Mouse (Mus musculus): ENCODE data around the gene Ccs. TPM values are rescaled to one million over a fixed set of nuclear protein-coding genes. Genes with fewer than 3 reads are reported as not detected.
A peak's percentile ranks its signal among the peaks of the same experiment; 100 is the strongest.

Ccs gene
- polyA plus RNA-seq, 1 experiment from 2014 or later = 47.2 TPM

DNA sequence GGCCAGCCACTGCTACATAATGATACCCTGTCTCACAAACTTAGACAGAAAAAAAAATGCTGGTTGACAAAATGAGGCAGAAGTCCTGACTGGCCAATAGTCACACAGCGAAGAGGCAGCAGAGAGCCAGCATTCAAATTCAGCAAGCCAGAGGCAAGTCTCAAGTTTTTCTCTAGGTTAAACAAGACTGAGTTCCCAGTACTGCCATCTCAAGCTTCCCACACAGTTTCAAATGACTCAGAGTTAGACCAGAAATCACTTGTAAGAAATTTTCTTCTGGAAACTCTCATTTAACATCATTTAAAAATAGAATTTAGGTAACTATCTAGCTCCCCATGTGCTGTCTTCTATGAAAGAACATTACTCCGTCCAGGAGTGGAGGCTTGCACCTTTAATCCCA lies 41.3 kb downstream of the Ccs start:
- Histone ChIP-seq H3K36me3 (replicated peaks) (peaks cover 67% of the 10 kb centered on the region), H3K4me3 (no peak overlapping the region), H3K27me3 (ENCODE audit: poor library complexity, severe bottlenecking) (no peaks in the 10 kb centered on the region), H3K9me3 (no peaks in the 10 kb centered on the region), H3K4me1 (peaks cover 14% of the 10 kb centered on the region), H3K27ac (no peak overlapping the region)
- WGBS = 97% methylated on average over 2 of the region's 2 CpGs
- no peak for DNase-seq (ENCODE audit: extremely low spot score, low spot score)

DNA sequence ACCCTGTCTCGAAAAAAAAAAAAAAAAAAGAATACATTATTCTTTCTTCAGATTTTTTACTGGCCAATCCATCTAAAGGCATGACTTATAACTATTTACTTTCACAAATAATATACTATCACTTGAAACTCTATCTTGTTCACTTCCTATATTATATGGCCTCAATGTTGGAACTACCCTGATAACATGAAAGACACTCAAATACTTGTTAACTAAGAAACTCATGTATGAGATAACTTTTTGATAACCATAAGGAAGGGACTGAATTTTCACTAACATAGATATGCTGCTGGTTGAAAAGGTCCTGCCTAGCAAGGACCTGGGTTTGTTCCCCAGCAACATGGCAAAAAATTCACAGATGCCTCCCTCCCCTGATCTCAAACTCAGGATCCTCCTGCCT lies 43.2 kb downstream of the Ccs start:
- no peak overlapping the region for H3K27ac ChIP-seq
- DNase-seq (ENCODE audit: extremely low spot score, low spot score) = no peak
- no peak overlapping the region for H3K4me3 ChIP-seq
- H3K36me3 ChIP-seq (replicated peaks) = peaks cover 62% of the 10 kb centered on the region
- no peaks in the 10 kb centered on the region for H3K9me3 ChIP-seq
- H3K27me3 ChIP-seq (ENCODE audit: poor library complexity, severe bottlenecking) = no peaks in the 10 kb centered on the region
- WGBS = 81% methylated on average over 1 of the region's 1 CpGs
- H3K4me1 ChIP-seq = peaks cover 31% of the 10 kb centered on the region

DNA sequence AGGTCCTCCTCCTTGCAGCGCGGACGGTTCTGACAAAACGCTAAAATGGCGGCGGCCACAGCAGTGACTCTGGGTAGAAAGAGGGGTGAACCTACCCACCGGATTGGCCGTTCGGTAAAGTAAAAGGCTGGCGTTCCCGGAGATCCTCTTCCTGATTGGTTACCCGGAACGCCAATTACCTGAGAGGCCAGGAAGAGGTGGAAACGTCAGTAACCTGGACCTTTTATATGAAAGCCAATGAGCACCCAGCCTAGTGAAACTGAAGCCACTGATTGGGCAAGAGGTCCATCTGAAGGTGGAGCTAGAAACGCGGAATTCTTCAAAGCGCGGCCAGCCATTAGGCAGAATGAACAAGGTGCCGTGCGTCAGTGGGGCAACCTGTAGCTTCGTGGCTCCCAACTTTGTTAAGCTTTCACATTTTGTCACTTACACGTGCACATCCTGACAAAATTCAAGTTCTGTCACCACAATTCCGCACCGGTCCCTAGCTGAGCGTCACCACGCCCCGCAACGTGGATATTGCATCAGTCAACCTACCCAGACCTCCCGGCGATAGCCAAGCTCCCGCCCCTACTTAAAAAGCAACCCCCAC lies 45.2 kb downstream of the Ccs start, which contains the start of gene Rbm4:
Rbm4 (minus strand) TSS at position 71 of the 592 bp plus-strand sequence.
- under 1% methylated on average over 31 of the region's 31 CpGs for WGBS
- Histone ChIP-seq H3K36me3 (replicated peaks) (peaks cover 62% of the 10 kb centered on the region), H3K4me1 (peaks cover 46% of the 10 kb centered on the region), H3K9me3 (no peaks in the 10 kb centered on the region), H3K27ac (peak within 1 kb of the TSS; percentile 88), H3K4me3 (peak within 1 kb of the TSS; percentile 82), H3K27me3 (ENCODE audit: poor library complexity, severe bottlenecking) (no peaks in the 10 kb centered on the region)
- DNase-seq (ENCODE audit: extremely low spot score, low spot score) = peak; percentile 94

DNA sequence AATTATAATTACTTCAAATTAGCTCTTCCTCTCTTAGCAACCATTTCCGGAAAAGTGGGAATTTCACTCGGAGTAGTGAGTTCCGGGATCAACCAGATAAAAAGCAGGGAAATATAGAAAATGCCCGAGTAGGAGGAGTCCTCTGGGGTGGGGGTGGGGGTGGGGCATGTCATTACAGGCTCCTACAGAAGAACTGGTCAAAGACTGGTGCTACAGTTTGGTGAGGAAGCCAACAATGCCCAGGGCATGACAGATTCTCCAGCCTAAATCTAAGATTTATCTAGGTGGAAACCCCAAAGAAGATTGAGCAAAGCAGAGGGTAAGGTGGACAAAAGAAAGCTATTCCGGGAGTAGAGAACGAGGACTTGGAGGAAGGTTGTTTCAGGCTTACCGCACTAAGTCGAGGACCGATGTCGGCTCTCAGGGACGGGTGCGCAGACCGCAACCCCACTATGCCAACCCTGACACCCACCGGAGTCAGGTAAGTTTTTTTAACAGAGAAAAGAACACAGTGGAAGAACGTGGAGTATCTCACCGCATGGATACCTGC lies 45.8 kb downstream of the Ccs start:
- H3K9me3 ChIP-seq = no peaks in the 10 kb centered on the region
- H3K27me3 ChIP-seq (ENCODE audit: poor library complexity, severe bottlenecking) = no peaks in the 10 kb centered on the region
- peak overlapping the region; percentile 88 for H3K27ac ChIP-seq
- peak overlapping the region; percentile 82 for H3K4me3 ChIP-seq
- H3K36me3 ChIP-seq (replicated peaks) = peaks cover 62% of the 10 kb centered on the region
- H3K4me1 ChIP-seq = peaks cover 46% of the 10 kb centered on the region
- DNase-seq (ENCODE audit: extremely low spot score, low spot score) = no peak
- WGBS = 1% methylated on average over 16 of the region's 16 CpGs

DNA sequence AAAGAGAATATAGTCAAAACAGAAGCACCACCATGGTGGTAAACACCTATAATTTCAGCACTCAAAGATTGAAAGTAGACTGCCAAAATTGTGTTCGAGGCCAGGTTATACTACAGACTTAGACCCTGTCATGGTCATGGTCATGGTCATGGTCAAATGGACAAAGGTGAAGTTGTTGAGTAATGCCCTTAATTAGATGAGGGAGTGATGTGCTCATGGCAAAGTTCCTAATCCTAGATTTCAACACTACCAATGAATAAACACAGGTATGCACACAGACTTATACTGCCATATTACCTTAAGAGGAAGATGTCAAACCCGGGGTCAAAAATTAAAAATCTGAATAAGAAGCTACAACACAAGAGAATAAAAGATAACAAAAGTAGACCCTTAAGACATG lies 52.8 kb downstream of the Ccs start:
- no peaks in the 10 kb centered on the region for H3K9me3 ChIP-seq
- no peak overlapping the region for H3K27ac ChIP-seq
- WGBS = 94% methylated on average over 2 of the region's 2 CpGs
- no peaks in the 10 kb centered on the region for H3K27me3 ChIP-seq (ENCODE audit: poor library complexity, severe bottlenecking)
- peaks cover 24% of the 10 kb centered on the region for H3K4me1 ChIP-seq
- no peak overlapping the region for H3K4me3 ChIP-seq
- H3K36me3 ChIP-seq (replicated peaks) = peaks cover 100% of the 10 kb centered on the region
- no peak for DNase-seq (ENCODE audit: extremely low spot score, low spot score)

DNA sequence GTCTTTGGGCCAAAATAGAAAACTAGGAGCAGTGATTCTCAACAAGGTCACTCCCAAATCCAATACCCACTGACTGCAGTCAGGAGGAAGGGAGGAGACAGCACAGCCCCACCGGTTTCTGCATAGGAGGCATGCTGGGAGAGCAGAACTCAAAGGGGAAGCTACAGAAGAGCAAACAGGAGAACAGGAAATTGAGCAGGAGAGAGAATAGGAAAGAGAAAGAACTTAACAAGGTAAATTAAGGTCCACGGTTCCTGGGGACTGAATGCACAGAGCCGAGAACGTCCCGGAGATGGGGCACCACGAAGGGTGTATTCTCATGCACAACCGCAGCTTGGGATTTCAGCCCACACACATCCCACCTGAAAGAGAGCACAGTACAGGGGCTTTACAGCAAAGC lies 53.9 kb downstream of the Ccs start:
- H3K36me3 ChIP-seq (replicated peaks) = peaks cover 100% of the 10 kb centered on the region
- 88% methylated on average over 7 of the region's 7 CpGs for WGBS

DNA sequence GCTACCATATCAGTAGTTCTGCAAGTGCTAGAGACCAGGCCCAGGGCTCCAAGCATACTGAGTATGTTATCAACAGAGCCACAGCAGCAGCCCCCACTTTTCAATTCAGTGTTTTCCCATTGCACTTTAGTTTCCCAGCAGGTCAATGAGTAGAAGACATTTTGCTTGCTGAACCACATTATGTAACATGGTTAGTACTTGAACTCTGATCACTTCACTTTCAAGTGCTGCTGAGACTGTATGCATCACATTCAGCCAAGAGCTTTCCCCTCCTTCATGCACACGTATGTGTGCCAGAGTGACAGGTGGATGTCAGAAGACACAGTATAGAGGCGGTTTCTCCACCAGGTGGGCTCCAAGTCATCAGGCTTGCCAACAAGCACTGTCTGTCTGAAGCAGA lies 56.2 kb downstream of the Ccs start:
- DNase-seq (ENCODE audit: extremely low spot score, low spot score) = no peak
- no peaks in the 10 kb centered on the region for H3K27me3 ChIP-seq (ENCODE audit: poor library complexity, severe bottlenecking)
- H3K4me3 ChIP-seq = no peak overlapping the region
- peaks cover 100% of the 10 kb centered on the region for H3K36me3 ChIP-seq (replicated peaks)
- H3K27ac ChIP-seq = no peak overlapping the region
- 93% methylated on average over 2 of the region's 2 CpGs for WGBS
- H3K4me1 ChIP-seq = peaks cover 6% of the 10 kb centered on the region; the same call in 1 of the 2 replicates
- H3K9me3 ChIP-seq = no peaks in the 10 kb centered on the region

More for the DNA sequence above, 53.9 kb downstream of the Ccs start:
- DNase-seq (ENCODE audit: extremely low spot score, low spot score) = no peak
- peaks cover 13% of the 10 kb centered on the region for H3K4me1 ChIP-seq
- no peak overlapping the region for H3K4me3 ChIP-seq
- H3K27me3 ChIP-seq (ENCODE audit: poor library complexity, severe bottlenecking) = no peaks in the 10 kb centered on the region
- H3K27ac ChIP-seq = no peak overlapping the region
- H3K9me3 ChIP-seq = no peaks in the 10 kb centered on the region

Other genes with a start within 250 kb of the Ccs start
- gene Lrfn4, start 223.7 kb downstream of the Ccs start, polyA plus RNA-seq (2016; fragmentation: Nextera tagmentation; extraction: Ambion mirVana) = 5.0 and 5.7 TPM in 2 replicates
- gene Rce1, start 213.7 kb downstream of the Ccs start, polyA plus RNA-seq (2016; fragmentation: Nextera tagmentation; extraction: Ambion mirVana) = 84.3 and 84.9 TPM in 2 replicates
- gene Gm960, start 140.7 kb downstream of the Ccs start, polyA plus RNA-seq (2016; fragmentation: Nextera tagmentation; extraction: Ambion mirVana) = 2.2 and 3.0 TPM in 2 replicates
- gene Sptbn2, start 128.2 kb downstream of the Ccs start, polyA plus RNA-seq (2016; fragmentation: Nextera tagmentation; extraction: Ambion mirVana) = 6.6 and 8.3 TPM in 2 replicates
- 104 and 106 TPM in 2 replicates for gene Rbm4b, start 82.8 kb downstream of the Ccs start, polyA plus RNA-seq (2016; fragmentation: Nextera tagmentation; extraction: Ambion mirVana)
- gene Rbm4, start 45.4 kb downstream of the Ccs start, polyA plus RNA-seq (2016; fragmentation: Nextera tagmentation; extraction: Ambion mirVana) = 94.2 and 96.7 TPM in 2 replicates
- 34.4 and 35.7 TPM in 2 replicates for gene Gm21992, start 27.7 kb downstream of the Ccs start, polyA plus RNA-seq (2016; fragmentation: Nextera tagmentation; extraction: Ambion mirVana)
- 137 and 140 TPM in 2 replicates for gene Rbm14, start 27.7 kb downstream of the Ccs start, polyA plus RNA-seq (2016; fragmentation: Nextera tagmentation; extraction: Ambion mirVana)
- gene Ccdc87, start within 50 bp of the Ccs start, polyA plus RNA-seq (2016; fragmentation: Nextera tagmentation; extraction: Ambion mirVana) = 0.18 TPM in 1 of 2 replicates, not detected in the other
- gene Ctsf, start 15.8 kb upstream of the Ccs start, polyA plus RNA-seq (2016; fragmentation: Nextera tagmentation; extraction: Ambion mirVana) = 21.4 and 25.5 TPM in 2 replicates
- gene Actn3, start 38.6 kb upstream of the Ccs start, polyA plus RNA-seq (2016; fragmentation: Nextera tagmentation; extraction: Ambion mirVana) = 2.0 and 2.2 TPM in 2 replicates
- 11.5 and 13.2 TPM in 2 replicates for gene Zdhhc24, start 39.3 kb upstream of the Ccs start, polyA plus RNA-seq (2016; fragmentation: Nextera tagmentation; extraction: Ambion mirVana)
- 8.7 and 9.8 TPM in 2 replicates for gene Bbs1, start 67.3 kb upstream of the Ccs start, polyA plus RNA-seq (2016; fragmentation: Nextera tagmentation; extraction: Ambion mirVana)
- gene Dpp3, start 89.0 kb upstream of the Ccs start, polyA plus RNA-seq (2016; fragmentation: Nextera tagmentation; extraction: Ambion mirVana) = 193 and 199 TPM in 2 replicates
- 1.4 and 1.7 TPM in 2 replicates for gene Peli3, start 103.8 kb upstream of the Ccs start, polyA plus RNA-seq (2016; fragmentation: Nextera tagmentation; extraction: Ambion mirVana)
- gene Mrpl11, start 122.8 kb upstream of the Ccs start, polyA plus RNA-seq (2016; fragmentation: Nextera tagmentation; extraction: Ambion mirVana) = 153 and 161 TPM in 2 replicates
- not detected in 2 replicates for gene Npas4, start 151.0 kb upstream of the Ccs start, polyA plus RNA-seq (2016; fragmentation: Nextera tagmentation; extraction: Ambion mirVana)
- gene Slc29a2, start 184.5 kb upstream of the Ccs start, polyA plus RNA-seq (2016; fragmentation: Nextera tagmentation; extraction: Ambion mirVana) = 9.3 and 10.1 TPM in 2 replicates
- gene B4gat1, start 199.5 kb upstream of the Ccs start, polyA plus RNA-seq (2016; fragmentation: Nextera tagmentation; extraction: Ambion mirVana) = 36.2 and 38.4 TPM in 2 replicates
- gene AC124502.3, start 199.6 kb upstream of the Ccs start, polyA plus RNA-seq (2016; fragmentation: Nextera tagmentation; extraction: Ambion mirVana) = 2.8 and 3.6 TPM in 2 replicates
- gene Brms1, start 202.0 kb upstream of the Ccs start, polyA plus RNA-seq (2016; fragmentation: Nextera tagmentation; extraction: Ambion mirVana) = 83.0 and 84.2 TPM in 2 replicates
- 2.7 and 3.7 TPM in 2 replicates for gene Rin1, start 211.1 kb upstream of the Ccs start, polyA plus RNA-seq (2016; fragmentation: Nextera tagmentation; extraction: Ambion mirVana)
- 15.9 and 17.6 TPM in 2 replicates for gene Cd248, start 228.7 kb upstream of the Ccs start, polyA plus RNA-seq (2016; fragmentation: Nextera tagmentation; extraction: Ambion mirVana)
- 0.47 and 1.7 TPM in 2 replicates for gene Tmem151a, start 246.2 kb upstream of the Ccs start, polyA plus RNA-seq (2016; fragmentation: Nextera tagmentation; extraction: Ambion mirVana)
- 67.1 and 74.2 TPM in 2 replicates for gene Yif1a, start 249.2 kb upstream of the Ccs start, polyA plus RNA-seq (2016; fragmentation: Nextera tagmentation; extraction: Ambion mirVana)

Data from forebrain, embryonic 10.5 days (tissue).